Mouse (Mus musculus) CD4-positive, CD25-positive, alpha-beta regulatory T cell, adult 4 months (primary cell): ENCODE measurements around the gene Ror2. TPM values are rescaled to one million over a fixed set of nuclear protein-coding genes. Genes with fewer than 3 reads are reported as not detected.

Experiments used
- polyA plus RNA-seq, 2 experiments: library from polyadenylated mRNA; unstranded; fragments of 100-300 nt; shearing (Covaris generic); gene quantifications; one replicate each; pipeline ENCODE4 v1.2.1; 2017

Ror2 gene
- polyA plus RNA-seq, 2 experiments from 2014 or later = not detected

Other genes starting within 250 kb of the Ror2 start
- gene Sptlc1, start 91.3 kb upstream of the Ror2 start, polyA plus RNA-seq = 10 to 100 TPM; 26.5 to 33.7 TPM
- not detected for gene Msx2, start 186.9 kb upstream of the Ror2 start, polyA plus RNA-seq